Mouse (Mus musculus): ENCODE measurements around the gene S100a3.

Gene S100a3

DNA sequence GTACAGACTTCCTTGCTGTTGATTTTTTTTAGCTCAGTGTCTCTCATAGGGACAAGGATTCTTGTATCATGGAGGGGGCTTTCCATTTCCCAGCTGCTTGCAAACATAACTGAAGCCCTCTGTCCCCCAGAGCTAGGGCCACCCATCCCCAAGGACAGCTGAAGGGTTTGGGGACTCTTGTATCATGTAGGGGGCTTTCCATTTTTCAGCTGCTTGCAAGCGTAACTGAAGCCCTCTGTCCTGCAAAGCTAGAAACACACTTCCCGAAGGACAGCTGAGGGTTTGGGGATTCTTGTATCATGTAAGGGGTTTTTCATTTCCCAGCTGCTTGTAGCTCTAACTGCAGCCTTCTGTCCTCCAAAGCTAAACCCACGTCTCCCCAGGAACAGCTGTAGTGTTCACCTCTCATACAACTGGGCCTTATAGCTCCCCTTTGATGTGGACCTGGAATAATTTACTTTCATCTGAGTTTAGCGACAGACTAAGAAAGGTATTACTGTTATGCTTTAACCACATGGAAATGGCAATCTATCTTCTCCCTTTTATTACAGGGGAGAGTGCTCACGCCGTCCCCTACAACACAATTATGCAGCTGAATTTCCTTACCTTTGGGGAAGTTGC is at the start of gene S100a3:
Gene S100a3, plus strand, starts transcription at position 571 of the 621 bp plus-strand sequence.
- in situ Hi-C loops (cut with MboI, MseI) = no loop called here

DNA sequence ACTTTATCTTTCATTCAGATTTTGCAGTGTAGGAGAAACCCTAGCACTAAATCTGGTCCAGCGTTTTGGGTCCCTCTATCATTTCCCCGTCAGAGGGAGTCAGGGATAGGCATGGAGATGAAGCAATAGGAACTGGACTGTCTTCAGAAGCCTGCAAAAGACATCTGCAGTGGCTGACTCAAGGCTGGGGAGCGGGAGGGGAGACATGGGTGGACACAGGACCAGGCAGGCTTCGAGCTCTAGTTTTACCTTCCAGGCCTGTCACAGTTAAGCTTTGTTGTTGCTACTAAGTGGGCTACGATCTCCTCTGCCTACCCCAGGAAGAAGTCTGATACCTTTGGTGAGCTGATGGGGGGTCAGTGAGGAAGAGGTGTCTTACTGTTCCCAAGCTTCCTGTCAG is 48.1 kb upstream of the S100a3 start:
- in situ Hi-C loops (cut with MboI, MseI) = no loop called here

GRCm38 (mm10) chr3:90512948-90513642 is 47.3 kb upstream of the S100a3 start:
- in situ Hi-C loops (cut with MboI, MseI) = no loop called here

GRCm38 (mm10) chr3:90513796-90514590 is 46.4 kb upstream of the S100a3 start, which contains the start of the genes S100a1 and S100a13:
Gene S100a1, minus strand, starts transcription at chr3:90514392.
Gene S100a13, plus strand, starts transcription at chr3:90514435.
- in situ Hi-C loops (cut with MboI, MseI) = no loop called here

DNA sequence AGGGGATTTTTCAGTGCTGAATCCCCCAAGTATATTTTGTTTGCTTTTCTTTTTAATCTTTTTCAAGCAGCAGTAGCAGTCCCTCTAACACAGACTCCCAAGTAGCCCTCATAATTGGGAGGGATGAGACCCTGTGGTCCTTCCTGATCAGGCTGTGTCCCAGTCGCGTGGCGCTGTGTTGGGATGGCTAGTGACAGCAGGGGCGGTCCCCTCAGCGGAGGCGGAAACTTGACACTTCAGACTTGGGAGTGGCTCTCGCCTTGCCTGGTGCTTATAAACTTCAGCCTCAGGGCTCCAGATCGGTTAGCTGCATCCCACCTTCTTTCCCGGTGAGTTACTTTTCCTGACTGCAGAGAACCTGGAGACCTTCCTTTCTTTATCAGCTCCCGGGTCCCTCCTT is 45.7 kb upstream of the S100a3 start:
- in situ Hi-C loops (cut with MboI, MseI) = loop anchor here (5.0 kb wide), 1 partner anchor 68 kb away; no protein-coding TSS in a partner anchor

- in situ Hi-C loops (cut with MboI, MseI) = loop anchor here (5.0 kb wide), 1 partner anchor 67 kb away; no protein-coding TSS in a partner anchor
Observed at GRCm38 (mm10) chr3:90515242-90515641, 45.1 kb upstream of the S100a3 start.

GRCm38 (mm10) chr3:90515789-90516188 is 44.6 kb upstream of the S100a3 start:
- in situ Hi-C loops (cut with MboI, MseI) = loop anchor here (5.0 kb wide), 1 partner anchor 67 kb away; no protein-coding TSS in a partner anchor

GRCm38 (mm10) chr3:90517711-90518110 is 42.7 kb upstream of the S100a3 start:
- in situ Hi-C loops (cut with MboI, MseI) = loop anchor here (5.0 kb wide), 1 partner anchor 65 kb away; no protein-coding TSS in a partner anchor

DNA sequence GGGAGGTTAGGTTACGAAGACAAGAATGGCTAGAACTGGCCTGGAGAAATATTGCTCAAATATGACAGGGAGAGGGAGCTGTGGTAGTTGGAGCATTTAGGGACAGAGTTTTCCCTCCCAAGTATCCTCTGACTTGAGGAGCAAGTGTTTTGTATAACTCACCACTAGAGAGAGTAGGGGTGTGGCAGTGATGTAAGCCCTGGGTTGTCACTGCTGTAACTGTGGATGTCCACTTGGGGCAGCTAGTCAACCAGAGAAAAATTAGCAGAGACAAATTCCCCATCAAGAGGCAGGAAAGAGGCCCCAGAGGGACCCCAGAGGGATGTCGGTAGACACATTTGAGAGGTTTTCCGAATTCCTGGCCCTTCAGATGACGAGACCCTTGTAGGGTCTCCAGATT is 35.0 kb upstream of the S100a3 start:
- in situ Hi-C loops (cut with MboI, MseI) = no loop called here

- in situ Hi-C loops (cut with MboI, MseI) = no loop called here
Observed at GRCm38 (mm10) chr3:90526076-90526475, 34.3 kb upstream of the S100a3 start.

GRCm38 (mm10) chr3:90526580-90526979 is 33.8 kb upstream of the S100a3 start, which contains the start of gene S100a14:
Gene S100a14, plus strand, starts transcription at chr3:90526856.
- in situ Hi-C loops (cut with MboI, MseI) = no loop called here

- in situ Hi-C loops (cut with MboI, MseI) = no loop called here
Observed at GRCm38 (mm10) chr3:90527291-90527873, 33.0 kb upstream of the S100a3 start.

GRCm38 (mm10) chr3:90531713-90532112 is 28.7 kb upstream of the S100a3 start:
- in situ Hi-C loops (cut with MboI, MseI) = no loop called here

DNA sequence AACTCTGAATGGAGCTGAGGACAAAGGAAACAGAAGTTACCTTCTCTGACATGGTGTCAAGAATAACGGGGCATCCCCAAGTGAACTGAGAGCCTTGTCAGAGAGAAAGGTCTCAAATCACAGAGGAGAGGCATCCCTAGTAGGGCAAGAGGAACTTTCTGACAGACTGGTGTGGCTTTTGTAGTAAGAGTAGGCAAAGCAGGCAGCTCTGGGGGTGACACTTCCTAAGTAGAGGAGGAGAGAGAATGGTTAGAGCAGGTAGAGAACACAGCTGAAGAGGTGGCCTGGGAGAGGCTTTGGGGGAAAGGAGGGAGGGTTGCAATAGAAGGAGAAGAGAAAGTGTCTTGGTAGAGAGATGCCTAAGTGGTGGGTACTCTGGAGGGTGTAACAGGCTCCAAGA is 24.9 kb upstream of the S100a3 start:
- in situ Hi-C loops (cut with MboI, MseI) = no loop called here

GRCm38 (mm10) chr3:90537141-90537904 is 23.1 kb upstream of the S100a3 start, which contains the start of gene S100a16:
Gene S100a16, plus strand, starts transcription at chr3:90537254.
- in situ Hi-C loops (cut with MboI, MseI) = no loop called here

- in situ Hi-C loops (cut with MboI, MseI) = no loop called here
Observed at GRCm38 (mm10) chr3:90537905-90538296, 22.5 kb upstream of the S100a3 start.

GRCm38 (mm10) chr3:90540904-90541303 is 19.5 kb upstream of the S100a3 start:
- in situ Hi-C loops (cut with MboI, MseI) = no loop called here

DNA sequence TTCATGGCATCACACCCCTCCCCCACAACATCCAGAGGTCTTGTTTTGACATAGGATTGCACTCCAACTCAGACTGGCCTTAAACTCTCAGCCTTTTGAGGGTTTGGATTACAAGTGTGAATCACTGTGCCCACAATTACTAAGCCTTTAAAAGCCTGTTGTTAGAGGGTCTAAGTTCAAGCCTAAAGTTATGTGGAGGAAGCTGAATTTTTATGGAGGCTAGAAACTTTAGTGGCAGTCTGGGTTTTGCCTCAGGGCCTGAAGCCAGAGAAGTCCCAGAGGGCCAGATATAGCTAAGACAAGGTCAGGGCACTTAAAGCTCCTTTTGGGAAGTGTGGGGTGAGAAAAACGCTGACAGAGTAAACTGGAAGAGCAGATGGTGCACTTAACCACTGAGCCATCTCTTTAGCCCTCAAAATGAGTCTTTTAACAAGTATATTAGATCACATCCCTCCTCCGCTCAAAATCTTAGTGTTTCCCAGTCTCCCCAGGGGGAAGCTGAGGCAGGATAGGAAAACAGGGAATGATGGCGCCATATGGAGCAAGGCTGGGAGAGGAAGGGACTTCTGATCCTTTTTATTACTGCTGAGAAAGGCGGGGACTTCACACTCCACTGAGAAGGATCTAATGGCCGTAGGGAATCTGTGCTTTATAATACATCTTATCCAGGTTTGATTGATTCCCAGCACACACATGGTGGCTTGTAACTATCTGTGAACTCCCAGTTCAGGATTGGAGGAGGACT is 10.5 kb upstream of the S100a3 start:
- in situ Hi-C loops (cut with MboI, MseI) = no loop called here

- in situ Hi-C loops (cut with MboI, MseI) = no loop called here
Observed at GRCm38 (mm10) chr3:90550421-90550790, 10.0 kb upstream of the S100a3 start.

GRCm38 (mm10) chr3:90552231-90552630 is 8.1 kb upstream of the S100a3 start:
- in situ Hi-C loops (cut with MboI, MseI) = no loop called here

All from T-helper 1 cell (primary cell).